Mouse (Mus musculus): ENCODE results near the gene Shld2.
A peak's percentile ranks its signal among the peaks of the same experiment; 100 is the strongest.
"Not testable (repeated sequence)": the region's sequence is repeated elsewhere in the genome, so short reads cannot be mapped to it uniquely, and the experiment has no call there.

Gene Shld2

DNA sequence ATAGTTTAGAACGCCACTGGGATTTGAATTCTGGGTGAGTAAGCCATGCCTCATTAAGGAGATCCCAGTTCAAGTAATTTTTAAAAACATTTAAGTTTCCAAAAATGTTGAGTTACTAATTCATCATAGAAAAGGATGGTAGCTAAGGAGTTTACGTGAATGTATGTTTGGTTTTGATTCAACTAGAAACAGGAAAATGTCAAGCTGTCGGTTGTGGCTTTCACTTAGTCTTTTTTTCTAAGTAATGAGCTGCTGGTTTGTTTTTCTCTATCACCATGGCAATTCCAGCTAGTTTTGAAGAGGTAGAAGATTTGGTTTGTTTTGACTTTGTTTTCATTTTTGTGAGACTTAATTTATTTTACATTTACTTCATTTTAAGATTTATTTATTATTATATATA is 7.1 kb upstream of the Shld2 start:
- no peak for DNase-seq

DNA sequence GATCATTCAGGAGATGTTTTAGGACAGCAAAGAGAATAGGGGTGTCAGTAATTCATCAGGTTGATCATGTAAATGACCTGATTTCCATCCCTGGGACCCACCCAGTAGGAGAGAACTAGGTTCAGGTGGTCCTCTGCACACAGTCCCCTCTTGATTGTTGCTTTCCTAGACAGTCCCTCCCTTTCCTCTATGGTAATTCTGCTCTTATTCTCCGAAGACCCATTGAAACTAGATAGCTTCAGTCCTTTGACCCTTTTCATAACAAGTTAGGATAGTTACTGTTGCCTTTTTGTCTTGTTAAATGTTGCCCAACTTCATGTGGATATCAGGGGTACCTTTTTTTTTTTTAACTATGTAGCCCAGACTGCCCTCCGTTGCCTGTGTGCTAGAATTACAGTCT is 6.1 kb upstream of the Shld2 start:
- no peak for DNase-seq

DNA sequence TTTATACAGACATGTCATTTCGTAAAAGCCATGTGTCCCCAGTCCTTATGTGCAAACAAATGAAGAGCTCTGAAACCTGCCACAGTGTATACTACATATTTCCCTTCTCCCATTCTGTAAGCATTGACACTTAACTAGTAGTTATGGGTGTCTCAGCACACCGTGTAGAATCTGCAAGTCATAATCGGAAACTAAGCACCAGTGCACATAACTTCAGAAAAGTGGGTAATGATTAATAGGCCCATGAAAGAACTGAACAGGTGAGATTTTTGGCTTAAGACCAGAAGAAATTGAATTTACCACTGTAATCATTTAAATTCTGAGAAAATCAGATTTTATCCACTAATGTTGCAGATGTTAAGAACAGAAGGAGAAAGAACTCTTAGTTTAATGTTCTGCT is 4.5 kb upstream of the Shld2 start:
- no peak for DNase-seq

DNA sequence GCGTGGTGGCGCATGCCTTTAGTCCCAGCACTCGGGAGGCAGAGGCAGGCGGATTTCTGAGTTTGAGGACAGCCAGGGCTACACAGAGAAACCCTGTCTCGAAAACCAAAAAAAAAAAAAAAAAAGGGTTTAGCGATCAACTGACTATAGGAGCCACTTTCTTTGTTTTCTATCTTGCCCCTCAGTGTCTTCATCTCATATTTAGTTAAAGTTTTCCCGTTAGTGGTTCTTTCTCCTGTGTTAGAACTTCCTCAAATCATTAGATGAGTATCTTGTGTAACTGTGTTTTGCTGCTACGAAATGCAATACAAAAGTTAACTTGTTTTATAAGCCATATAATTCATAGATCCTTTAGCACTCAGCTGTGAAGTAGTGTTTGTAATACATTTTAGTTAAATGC is 4.1 kb upstream of the Shld2 start:
- not testable (repeated sequence) for DNase-seq

DNA sequence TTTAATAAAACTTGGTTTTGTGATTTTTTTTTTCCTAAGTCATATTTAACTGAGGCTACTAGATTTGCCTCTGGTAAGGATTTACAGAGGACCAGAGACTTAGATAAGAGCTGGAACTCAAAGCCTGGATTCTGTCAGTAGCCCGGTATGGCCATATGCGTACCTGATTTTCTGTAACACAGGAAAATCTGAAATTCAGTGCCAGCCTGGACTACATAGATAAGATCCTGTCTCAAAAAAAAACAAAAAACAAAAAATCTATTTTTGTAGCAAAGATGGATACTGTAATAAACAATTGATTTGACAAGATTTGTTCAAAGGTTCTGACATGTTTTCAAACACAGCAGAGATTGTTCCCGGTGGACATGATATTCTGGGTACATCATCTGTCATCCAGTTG is 3.3 kb upstream of the Shld2 start:
- DNase-seq, result no peak

DNA sequence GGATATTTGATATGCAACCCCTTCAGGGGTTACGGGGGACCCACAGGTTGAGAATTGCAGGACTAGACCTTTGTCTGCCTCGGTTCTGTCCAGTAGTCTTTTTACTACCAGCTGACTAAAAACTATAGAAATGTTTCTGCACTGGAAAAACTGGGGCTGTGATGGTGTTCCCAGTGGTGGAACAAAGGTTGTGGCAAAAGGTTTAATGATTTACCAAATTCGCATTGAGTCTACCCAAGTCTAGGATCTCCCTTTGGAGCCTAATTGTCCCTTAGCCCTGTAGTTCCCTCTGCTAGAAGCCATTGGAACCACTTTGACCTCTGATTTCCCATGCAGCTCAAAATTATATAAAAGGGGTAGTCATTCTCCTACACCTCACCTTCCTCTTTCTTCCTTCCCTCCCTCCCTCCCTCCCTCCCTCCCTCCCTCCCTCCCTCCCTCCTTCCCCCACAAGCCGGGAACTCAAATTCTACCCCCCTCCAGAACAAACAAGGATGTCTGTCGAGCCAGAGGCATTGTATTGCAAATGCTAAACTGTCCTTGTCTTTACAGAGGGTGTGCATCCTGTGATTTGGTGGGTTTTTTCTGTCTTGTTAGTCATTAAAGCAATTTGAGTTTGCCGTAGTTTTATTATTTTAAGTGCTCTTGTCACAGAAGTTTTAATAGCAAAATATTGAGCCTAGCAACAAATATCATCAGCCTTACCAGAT is 2.2 kb upstream of the Shld2 start:
- no peak for DNase-seq

DNA sequence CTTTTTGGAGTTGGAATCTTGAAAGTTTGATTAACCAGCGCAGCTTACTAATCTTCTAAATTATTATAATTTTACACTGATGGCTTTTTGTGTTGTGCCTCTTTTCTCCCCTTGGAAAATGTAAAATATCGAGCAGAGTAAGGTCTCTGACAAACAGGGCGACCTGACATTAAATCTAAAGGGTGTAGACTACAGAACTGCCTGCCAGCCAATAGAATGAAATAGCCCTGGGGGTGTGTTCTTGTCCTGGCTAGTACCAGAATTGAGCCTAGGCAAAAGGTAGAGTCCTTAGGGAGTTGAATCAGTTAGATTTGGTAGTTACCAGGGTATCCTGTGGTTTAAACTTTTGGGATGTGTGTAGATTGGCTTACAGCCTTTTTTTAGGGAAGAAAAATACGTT is 1.4 kb upstream of the Shld2 start:
- peak in 1 of 2 experiments; percentile 43 for DNase-seq

DNA sequence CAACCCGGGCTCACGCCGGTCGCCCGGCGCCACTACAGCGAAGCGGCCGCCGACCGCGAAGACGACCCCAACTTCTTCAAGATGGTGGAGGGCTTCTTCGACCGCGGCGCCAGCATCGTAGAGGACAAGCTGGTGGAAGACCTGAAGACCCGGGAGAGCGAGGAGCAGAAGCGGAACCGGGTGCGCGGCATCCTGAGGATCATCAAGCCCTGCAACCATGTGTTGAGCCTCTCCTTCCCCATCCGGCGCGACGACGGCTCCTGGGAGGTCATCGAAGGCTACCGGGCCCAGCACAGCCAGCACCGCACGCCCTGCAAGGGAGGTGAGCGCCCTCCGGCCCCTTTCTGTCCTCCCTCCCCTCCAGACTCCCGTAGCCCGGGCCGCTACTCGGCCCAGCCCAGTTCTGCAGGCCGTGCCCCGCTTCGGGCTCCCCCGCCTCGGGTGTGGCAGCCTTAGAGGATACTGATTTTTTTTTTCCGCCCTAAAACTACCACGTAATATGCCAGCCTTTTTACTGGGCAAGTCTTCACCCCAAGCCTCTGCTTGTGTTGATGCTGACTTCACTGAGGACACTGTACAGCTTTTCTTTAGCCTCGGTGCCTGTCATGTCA is 833 bp upstream of the Shld2 start:
- peak; percentile 63 to 75 for DNase-seq

DNA sequence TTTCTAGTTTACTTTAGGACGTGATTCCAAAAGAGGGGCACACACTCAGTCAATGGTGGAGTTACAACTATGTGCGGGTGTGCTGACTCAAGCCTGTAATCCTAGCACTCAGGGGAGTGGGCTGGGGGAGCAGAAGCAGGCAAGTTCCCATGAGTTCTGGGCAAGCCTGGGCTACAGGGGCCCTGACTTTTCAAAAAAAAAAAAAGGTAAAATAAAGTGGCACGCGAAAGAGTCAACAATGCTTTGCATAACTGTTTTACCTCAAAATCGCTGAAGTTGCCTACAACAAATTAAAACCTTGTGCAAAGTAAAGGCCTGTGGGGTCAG is 423 bp downstream of the Shld2 start:
- no peak for DNase-seq

DNA sequence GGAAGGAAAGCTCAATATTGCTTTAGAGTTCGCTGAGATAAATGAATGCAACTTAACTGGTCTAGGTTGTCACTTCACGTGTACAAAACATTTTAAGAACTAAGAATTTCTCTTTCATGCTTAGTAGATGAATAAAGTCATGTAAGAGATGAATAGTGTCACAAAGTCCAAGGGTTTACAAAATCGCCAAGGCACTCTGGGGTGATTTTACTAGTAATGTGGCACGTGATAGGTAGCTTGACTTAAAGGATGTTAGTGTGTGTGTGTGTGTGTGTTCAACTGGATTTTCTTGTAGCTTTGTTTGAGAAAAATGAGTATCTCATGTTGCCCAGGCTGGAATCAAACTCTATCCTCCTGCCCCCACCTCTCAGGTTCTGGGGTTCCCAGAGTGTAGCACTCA is 1.0 kb downstream of the Shld2 start:
- DNase-seq, result no peak

DNA sequence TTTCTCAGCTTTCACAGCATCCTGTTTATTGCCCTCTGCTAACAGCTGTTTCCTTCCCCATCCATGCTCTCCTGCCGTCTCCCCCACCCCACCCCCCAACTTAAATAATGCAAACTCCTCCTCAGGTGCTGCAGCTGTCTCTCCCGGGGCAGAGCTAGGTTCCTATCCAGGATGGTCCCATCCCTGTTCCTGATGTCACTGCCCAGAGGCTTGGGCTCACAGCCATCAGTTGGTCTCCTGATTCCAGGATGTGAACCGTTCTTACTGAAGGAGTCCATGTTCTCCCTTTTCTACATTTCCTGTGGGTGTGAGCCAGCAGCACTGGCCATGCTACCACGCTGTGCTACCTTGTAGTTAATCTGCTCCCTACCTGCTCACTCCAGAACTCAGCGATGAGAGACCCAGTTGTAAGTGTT is 7.0 kb downstream of the Shld2 start:
- DNase-seq, result peak; percentile 42 to 58

DNA sequence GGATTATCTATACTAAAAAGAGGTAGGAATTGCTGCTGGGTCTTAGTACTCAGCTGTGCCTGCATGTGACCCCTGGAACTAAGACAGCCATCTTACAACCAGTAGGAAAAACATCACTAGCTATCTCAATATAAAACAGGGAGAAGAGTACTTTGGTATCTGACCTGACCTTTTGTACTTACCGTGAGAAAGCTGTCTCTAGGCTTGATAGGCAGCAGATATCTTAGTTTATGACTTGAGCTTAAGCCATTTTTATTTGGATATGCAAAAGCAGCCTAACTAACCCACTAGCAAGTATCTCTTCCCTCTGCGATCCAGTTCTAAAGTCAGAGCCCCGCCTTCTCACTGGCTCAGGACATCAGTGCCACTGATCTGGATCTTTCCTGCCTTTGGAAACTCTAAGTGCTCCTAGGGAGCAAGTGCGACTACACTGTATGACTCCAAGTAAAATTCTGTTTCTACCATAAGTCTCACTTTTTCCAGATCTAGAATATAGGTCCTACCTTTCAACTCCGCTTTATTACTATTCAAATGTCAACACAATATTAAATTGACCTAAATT is 7.5 kb downstream of the Shld2 start:
- no peak for DNase-seq

DNA sequence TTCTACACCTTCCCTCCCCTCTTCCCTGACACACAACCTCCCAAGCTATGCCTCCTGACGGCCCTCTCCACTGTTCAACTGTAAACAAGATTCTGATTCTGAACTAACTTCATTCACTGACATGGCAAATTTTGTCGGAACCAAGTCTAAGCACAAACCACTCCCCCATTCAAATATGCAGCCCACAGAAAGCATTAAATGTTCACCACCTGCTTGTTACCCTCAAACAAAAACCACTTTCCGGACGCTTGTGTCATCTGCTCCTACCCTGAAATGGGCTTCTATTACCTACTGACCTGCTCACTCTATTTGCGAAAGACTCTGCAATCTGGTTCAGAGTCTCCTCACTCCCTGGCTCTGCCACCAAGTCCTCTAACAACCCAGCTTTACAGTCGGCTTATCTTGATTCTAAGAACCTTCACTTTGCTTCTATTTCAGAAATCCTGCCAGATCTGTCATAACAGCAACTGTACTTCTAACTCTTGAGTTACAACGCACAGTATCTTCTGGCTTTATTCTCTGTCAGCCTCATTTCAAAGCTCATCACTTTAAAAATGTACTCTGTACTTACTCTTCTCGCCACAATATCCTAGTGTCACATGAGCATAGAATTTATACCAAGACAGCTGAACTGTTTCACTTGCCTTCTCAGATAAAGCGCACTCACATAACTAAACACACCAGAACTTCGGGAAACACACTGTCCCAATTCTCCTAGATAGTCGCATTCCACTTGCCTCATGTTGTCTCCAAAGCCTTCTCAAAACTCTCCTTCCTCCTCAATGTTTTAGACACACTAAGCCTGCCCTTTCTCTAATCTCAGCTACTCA is 11.2 kb downstream of the Shld2 start:
- DNase-seq, result no peak

DNA sequence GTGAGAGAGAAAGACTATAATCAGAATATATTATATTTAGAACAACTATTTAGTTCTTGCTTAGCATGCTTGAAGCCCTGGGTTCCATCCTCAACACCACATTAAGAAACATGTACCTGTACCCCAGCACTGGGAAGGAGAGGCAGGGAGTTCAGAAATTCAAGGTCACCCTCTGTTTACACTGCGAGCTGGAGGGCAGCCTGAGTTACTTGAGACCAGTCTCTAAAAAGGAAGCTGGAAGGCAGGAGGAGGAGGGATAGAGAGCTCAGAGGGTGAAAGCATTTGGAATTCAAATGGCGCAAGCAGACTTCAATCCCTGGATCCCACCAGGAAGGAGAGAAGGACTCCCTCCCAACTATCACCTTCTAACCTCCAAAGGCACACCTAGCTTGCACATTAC is 12.7 kb downstream of the Shld2 start:
- DNase-seq, result no peak

DNA sequence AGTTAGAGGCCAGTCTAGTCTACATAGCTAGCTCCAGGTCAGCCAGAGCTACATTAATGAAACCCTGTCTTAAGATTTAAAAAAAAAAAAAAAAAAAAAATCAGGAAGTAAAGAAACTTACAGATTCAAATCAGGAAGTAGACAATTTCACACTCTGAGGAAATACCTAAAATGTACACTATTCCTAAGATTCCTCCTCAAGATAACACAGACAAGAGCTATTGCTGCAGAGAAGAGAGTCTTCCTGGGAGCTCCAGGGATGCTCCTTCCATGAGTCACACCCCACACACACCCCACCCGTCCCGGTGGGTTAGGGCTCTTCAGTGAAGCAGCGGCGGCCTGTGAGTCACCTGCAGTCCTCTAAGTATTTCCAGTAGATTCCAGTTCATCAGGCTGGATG is 13.3 kb downstream of the Shld2 start:
- peak; percentile 22 to 35 for DNase-seq

DNA sequence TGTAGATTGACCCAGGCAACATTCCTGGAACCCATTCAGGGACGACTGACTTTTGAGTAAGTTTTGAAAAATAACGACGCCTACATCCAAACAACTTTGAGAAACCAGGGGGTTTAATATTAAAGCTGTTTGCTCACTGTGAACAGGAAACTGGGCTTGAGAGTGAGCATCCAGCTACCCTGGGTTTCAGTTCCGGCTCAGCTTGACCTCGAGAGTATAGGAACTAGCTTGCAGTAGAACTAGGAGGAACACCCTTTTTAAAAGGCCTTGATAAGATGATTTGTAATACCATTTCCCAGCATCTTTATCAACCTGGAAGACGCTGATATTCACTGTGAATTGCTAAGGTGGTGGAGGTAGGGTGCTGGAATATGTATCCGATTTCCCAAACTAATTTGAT is 13.9 kb downstream of the Shld2 start:
- DNase-seq, result no peak

DNA sequence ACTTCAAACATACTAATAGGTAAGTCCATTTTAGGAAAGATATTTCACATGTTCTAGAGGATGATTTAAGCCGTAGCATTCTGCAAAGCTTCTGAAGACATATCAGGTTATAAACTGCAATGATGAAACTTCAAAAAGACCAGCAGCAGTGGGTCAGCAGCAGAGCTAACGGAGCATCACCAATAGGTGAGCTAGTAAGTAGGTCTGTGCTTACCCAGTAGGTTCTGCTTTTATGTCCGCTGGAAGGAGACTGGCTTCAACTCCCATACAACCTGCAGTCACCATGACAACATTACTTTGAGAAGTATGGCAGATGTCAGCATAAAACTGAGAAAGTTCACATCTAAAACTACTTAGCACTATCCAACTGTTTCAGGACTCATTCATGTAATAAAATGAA is 16.7 kb downstream of the Shld2 start:
- DNase-seq, result peak in 1 of 2 experiments; percentile 13

DNA sequence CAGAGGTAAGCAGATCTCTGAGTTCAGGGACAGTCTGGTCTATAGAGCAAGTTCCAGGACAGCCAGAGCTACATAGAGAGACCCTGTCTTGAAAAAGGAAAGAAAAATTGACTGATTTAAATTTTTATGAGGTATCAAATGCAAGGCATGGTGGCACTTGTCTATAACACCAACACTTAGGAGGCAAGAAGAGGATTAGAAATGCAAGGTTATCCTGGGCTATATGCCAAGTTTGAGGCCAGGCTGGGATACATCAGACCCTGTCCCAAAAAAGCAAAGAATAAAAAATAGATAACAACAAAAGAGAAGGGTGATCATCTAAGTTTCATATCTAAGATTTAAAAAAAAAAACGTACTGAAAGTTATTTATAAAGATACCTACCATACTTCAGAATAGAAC is 20.1 kb downstream of the Shld2 start:
- DNase-seq, result no peak

DNA sequence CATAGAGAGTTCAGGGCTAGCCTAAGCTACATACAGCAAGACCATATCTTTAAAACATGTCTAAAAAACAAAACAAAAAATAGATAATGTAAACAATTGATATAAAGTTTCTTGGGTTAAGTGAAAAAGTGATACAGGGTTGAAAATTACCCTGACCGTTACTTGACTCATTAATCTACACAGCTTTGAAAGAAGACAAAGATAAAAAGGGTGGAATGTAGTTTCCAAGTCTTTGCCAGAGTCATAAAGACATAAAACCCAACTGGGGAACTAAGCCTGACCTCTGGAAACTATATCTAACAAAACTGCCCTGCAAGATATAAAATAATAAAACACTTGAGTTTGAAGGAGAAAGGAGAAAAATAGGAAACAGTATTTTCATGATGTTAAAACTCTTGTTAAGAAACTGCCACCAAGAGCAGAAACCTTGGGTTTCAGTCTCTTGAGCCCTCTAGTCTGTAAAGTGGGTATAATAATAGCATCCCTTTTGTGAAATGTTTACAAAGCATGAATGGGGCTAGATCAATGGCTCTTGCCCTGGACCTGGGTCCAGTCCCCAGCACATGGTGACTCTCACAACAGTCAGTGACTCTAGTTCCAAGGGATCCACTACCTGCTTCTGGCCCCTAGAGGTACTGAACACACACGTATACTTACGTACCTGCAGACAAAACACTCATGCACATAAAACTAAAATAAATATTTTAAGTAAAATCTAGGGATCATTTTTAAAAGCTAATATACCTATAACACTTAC is 20.9 kb downstream of the Shld2 start:
- no peak for DNase-seq

DNA sequence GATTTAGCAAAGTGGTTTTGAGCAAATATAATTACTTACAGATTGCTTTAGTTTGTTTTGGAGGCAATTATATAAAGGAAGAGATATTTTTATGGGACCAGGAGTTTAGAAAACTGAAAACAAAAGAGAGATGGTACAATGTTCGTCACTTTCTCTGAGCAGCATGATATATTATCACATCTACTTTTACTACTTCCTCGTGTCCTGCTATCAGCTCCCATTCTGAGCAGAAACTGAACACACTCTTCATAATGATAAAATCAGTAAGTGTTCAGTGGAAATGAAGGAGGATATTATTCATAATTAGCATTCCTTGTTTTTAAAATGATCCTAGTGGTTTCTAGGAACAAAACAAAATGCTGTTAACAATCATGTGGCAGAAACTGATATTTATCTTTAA is 21.9 kb downstream of the Shld2 start:
- DNase-seq, result no peak

DNA sequence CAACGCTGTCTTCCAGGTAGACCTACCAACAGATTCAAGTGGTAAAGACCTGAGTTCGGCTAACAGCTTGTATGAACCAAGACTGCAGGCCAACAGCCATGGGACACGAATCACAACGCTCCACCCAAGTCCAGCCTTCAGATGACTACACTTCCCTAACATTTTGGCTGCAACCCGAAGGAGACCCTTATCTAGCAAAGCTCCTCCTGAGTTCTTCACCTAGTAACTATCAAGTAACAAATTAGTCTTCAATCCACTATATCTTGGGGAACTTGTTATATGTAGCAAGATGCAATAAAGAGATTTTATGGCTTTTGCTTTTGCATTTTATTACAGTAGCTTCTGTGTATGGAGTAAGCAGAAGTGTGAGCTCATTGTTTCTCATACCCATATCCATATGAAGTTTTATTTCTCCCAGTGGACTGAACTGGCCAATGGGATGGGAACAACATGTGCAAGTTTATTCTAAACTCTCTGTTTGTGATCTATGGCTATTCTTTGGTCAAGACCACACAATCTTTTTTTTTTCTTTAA is 28.5 kb downstream of the Shld2 start:
- DNase-seq, result no peak

DNA sequence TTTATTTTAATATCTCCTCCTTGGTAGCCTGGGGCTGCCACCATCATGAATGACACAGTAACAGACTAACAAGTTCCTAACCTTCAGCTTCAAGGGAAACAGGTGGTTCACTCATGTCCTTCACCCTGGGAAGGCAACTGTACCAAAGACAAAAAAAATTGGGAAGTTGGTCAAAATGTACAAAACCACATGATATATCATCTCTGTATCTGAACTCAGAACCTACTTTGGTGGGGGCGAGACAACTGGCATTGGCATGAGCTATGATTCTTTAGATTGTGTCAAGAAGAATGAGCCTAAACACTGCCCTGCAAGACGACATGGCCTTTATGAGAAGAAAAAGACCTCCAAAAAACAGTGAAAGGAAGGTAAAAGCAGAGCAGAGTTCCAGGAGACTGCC is 29.5 kb downstream of the Shld2 start:
- DNase-seq, result no peak

DNA sequence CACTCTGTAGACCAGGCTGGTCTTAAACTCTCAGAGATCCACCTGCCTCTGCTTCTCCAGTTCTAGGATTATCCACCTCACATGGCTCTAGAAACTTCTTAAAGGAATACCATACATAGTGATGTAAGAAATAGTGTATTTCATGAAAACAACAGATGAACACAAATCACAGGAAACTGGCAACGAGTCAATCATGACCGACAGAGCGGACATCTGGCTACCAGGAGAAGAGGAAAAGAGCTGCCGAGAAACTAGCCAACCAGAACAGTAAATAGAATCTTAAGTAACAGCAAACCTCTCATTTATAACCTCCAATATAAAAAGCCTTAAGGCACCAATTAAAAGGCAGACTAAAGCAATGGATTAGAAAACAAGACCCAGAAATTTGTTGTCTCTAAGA is 30.6 kb downstream of the Shld2 start:
- DNase-seq, result no peak

Data from kidney, postnatal 4 days (tissue).